23 mouse cellular contexts compared by ENCODE assay signal in genomic region chr10:86836784-86837183, GRCm38 (mm10). TPM values are rescaled to one million over a fixed set of nuclear protein-coding genes. Genes with fewer than 3 reads are reported as not detected.
DNase-seq lines count a peak whose midpoint lies in the region; ATAC-seq lines count a peak whose summit lies in the region.
"Had no signal": no experiment of that assay in that cellular context is flagged by ENCODE, and none has a peak within 500 bp of the region (broad histone marks: within the 10 kb centered on the region; RNA-seq: fewer than 3 reads in every experiment).

No protein-coding gene starts in this region.

- no peak overlapping the region for H3K4me2 ChIP-seq in forebrain, embryonic 15.5 days (replicated peaks)
- H3K4me2 ChIP-seq in forebrain, embryonic 11.5 days (ENCODE audit: low read depth, low read length, severe bottlenecking): no peak overlapping the region
- H3K4me2 ChIP-seq in lung, embryonic 15.5 days: no peak overlapping the region
- H3K4me2 ChIP-seq in hindbrain, embryonic 14.5 days (replicated peaks): no peak overlapping the region
- H3K4me2 ChIP-seq: embryonic facial prominence, embryonic 12.5 days; heart, embryonic 11.5 days; heart, embryonic 15.5 days; hindbrain, embryonic 15.5 days had no signal

- H3K4me3 ChIP-seq in forebrain, embryonic 15.5 days: no peak overlapping the region
- no peak overlapping the region for H3K4me3 ChIP-seq in forebrain, embryonic 11.5 days (ENCODE audit: low read depth, low read length)
- H3K4me3 ChIP-seq in lung, embryonic 15.5 days: no peak overlapping the region
- H3K4me3 ChIP-seq in hindbrain, embryonic 14.5 days (replicated peaks; ENCODE audit: low read length): no peak overlapping the region
- H3K4me3 ChIP-seq: embryonic facial prominence, embryonic 12.5 days; heart, adult 2 months; heart, embryonic 15.5 days; hindbrain, embryonic 15.5 days had no signal

- no peak overlapping the region for H3K9ac ChIP-seq in forebrain, embryonic 15.5 days (replicated peaks)
- no peak overlapping the region for H3K9ac ChIP-seq in forebrain, embryonic 11.5 days (ENCODE audit: low read length)
- no peak overlapping the region for H3K9ac ChIP-seq in lung, embryonic 15.5 days
- H3K9ac ChIP-seq in hindbrain, embryonic 14.5 days: no peak overlapping the region
- H3K9ac ChIP-seq: embryonic facial prominence, embryonic 12.5 days; heart, embryonic 15.5 days; hindbrain, embryonic 15.5 days had no signal

- no peak for DNase-seq in forebrain, embryonic 11.5 days (ENCODE audit: low spot score)
- peak; percentile 24 for DNase-seq in brain, embryonic 18.5 days (ENCODE audit: low read depth, low spot score)
- peak; percentile 58 for DNase-seq in lung, postnatal 25 days (ENCODE audit: low spot score)
- DNase-seq in hindbrain, embryonic 14.5 days (ENCODE audit: low spot score): no peak
- DNase-seq in kidney, postnatal 25 days: no peak
- no peak for DNase-seq in layer of hippocampus, postnatal 36 days
- DNase-seq: adrenal gland, postnatal 14 days; cerebellum, adult 11-12 months; cerebellum, adult 9-10 months; cerebellum, postnatal 25 days; gastrocnemius, postnatal 10 days; heart, adult 2 months; heart, postnatal 14 days had no signal

- H3K27ac ChIP-seq in forebrain, embryonic 15.5 days (replicated peaks): no peak overlapping the region
- H3K27ac ChIP-seq in forebrain, embryonic 11.5 days (ENCODE audit: low read depth, low read length): no peak overlapping the region
- peak overlapping the region; percentile 53 for H3K27ac ChIP-seq in lung, embryonic 15.5 days
- no peak overlapping the region for H3K27ac ChIP-seq in hindbrain, embryonic 14.5 days
- H3K27ac ChIP-seq: embryonic facial prominence, embryonic 12.5 days; heart, adult 2 months; heart, embryonic 15.5 days; hindbrain, embryonic 15.5 days had no signal

- WGBS in forebrain, embryonic 15.5 days: 51% methylated on average over 4 of the region's 4 CpGs
- WGBS in forebrain, embryonic 11.5 days: 82% methylated on average over 4 of the region's 4 CpGs
- 68% methylated on average over 4 of the region's 4 CpGs for WGBS in lung, embryonic 15.5 days
- WGBS in hindbrain, embryonic 14.5 days: 82% methylated on average over 4 of the region's 4 CpGs

- H3K36me3 ChIP-seq in forebrain, embryonic 15.5 days: peaks cover 8% of the 10 kb centered on the region; the same call in 1 of the 2 replicates
- no peaks in the 10 kb centered on the region for H3K36me3 ChIP-seq in forebrain, embryonic 11.5 days (ENCODE audit: control insufficient read depth, insufficient read depth, low read length)
- H3K36me3 ChIP-seq in lung, embryonic 15.5 days: peaks cover 4% of the 10 kb centered on the region; the same call in 1 of the 2 replicates
- peaks cover 23% of the 10 kb centered on the region for H3K36me3 ChIP-seq in hindbrain, embryonic 14.5 days (replicated peaks; ENCODE audit: control insufficient read depth, insufficient read depth)
- H3K36me3 ChIP-seq: embryonic facial prominence, embryonic 12.5 days had no signal

- H3K4me1 ChIP-seq in forebrain, embryonic 15.5 days: no peaks in the 10 kb centered on the region
- no peaks in the 10 kb centered on the region for H3K4me1 ChIP-seq in forebrain, embryonic 11.5 days (replicated peaks; ENCODE audit: control insufficient read depth, insufficient read depth, low read length)
- no peaks in the 10 kb centered on the region for H3K4me1 ChIP-seq in lung, embryonic 15.5 days
- no peaks in the 10 kb centered on the region for H3K4me1 ChIP-seq in hindbrain, embryonic 14.5 days (replicated peaks; ENCODE audit: control insufficient read depth, insufficient read depth, low read length)
- H3K4me1 ChIP-seq: embryonic facial prominence, embryonic 12.5 days; heart, embryonic 15.5 days; hindbrain, embryonic 15.5 days had no signal

- no peaks in the 10 kb centered on the region for H3K9me3 ChIP-seq in forebrain, embryonic 15.5 days
- no peaks in the 10 kb centered on the region for H3K9me3 ChIP-seq in forebrain, embryonic 11.5 days (ENCODE audit: control insufficient read depth, low read length)
- no peaks in the 10 kb centered on the region for H3K9me3 ChIP-seq in lung, embryonic 15.5 days
- no peaks in the 10 kb centered on the region for H3K9me3 ChIP-seq in hindbrain, embryonic 14.5 days (ENCODE audit: control insufficient read depth, low read length)
- H3K9me3 ChIP-seq: embryonic facial prominence, embryonic 12.5 days; heart, embryonic 15.5 days; hindbrain, embryonic 15.5 days had no signal

- no peaks in the 10 kb centered on the region for H3K27me3 ChIP-seq in forebrain, embryonic 15.5 days
- H3K27me3 ChIP-seq in forebrain, embryonic 11.5 days (ENCODE audit: control insufficient read depth, insufficient read depth, low read length): no peaks in the 10 kb centered on the region
- H3K27me3 ChIP-seq in lung, embryonic 15.5 days: no peaks in the 10 kb centered on the region
- no peaks in the 10 kb centered on the region for H3K27me3 ChIP-seq in hindbrain, embryonic 14.5 days (ENCODE audit: control insufficient read depth, insufficient read depth, low read length)
- H3K27me3 ChIP-seq: CH12.LX; embryonic facial prominence, embryonic 12.5 days; heart, embryonic 15.5 days; hindbrain, embryonic 15.5 days; Patski had no signal

- peak; percentile 57 for ATAC-seq in forebrain, embryonic 15.5 days (replicated peaks)
- ATAC-seq in forebrain, embryonic 11.5 days (replicated peaks; ENCODE audit: low FRiP score): no peak
- no peak for ATAC-seq in lung, embryonic 15.5 days (ENCODE audit: borderline replicate concordance, extremely low read depth, low FRiP score, low TSS enrichment)
- no peak for ATAC-seq in hindbrain, embryonic 14.5 days (ENCODE audit: low FRiP score)
- ATAC-seq: activated CD4-positive, CD25-positive, alpha-beta regulatory T cell, adult 4 months; intestine, embryonic 16.5 days; Patski had no signal

RNA-seq across cellular contexts. Expression of gene Nt5dc3, which starts 58.0 kb away (rescaled TPM):
- polyA plus RNA-seq in forebrain, embryonic 15.5 days (2015; fragmentation: Nextera tagmentation; extraction: Ambion mirVana): 6.6 and 6.7 TPM in 2 replicates
- 1.5 and 1.8 TPM in 2 replicates for polyA plus RNA-seq in forebrain, embryonic 11.5 days (2014; fragmentation: Nextera tagmentation; extraction: Ambion mirVana)
- polyA plus RNA-seq in lung, embryonic 15.5 days (2015; fragmentation: Nextera tagmentation; extraction: Ambion mirVana): 1.4 and 1.5 TPM in 2 replicates
- 17.3 and 19.3 TPM in 2 replicates for polyA plus RNA-seq in hindbrain, embryonic 14.5 days (2014; fragmentation: Nextera tagmentation; extraction: Ambion mirVana)
- total RNA-seq in layer of hippocampus, postnatal 36 days (2021): 100 to 1,000 TPM; 133 to 138 TPM

Comparison
In these comparisons a context has a peak if more than half of its experiments do, and no peak if none do; other contexts are left out.
1. DNase-seq: peak in brain, embryonic 18.5 days (single experiment) and lung, postnatal 25 days (single experiment); none in forebrain, embryonic 11.5 days (single experiment), hindbrain, embryonic 14.5 days (single experiment), kidney, postnatal 25 days (0 of 2) and layer of hippocampus, postnatal 36 days (0 of 2).